Mouse (Mus musculus): ENCODE measurements around the gene Ptma. TPM values are rescaled to one million over a fixed set of nuclear protein-coding genes. Genes with fewer than 3 reads are reported as not detected.

Ptma gene
- polyA plus RNA-seq, 1 experiment: 1,950 TPM

- no peak for TF ChIP-seq POLR2A (IDR thresholded peaks at IDR 0.05; ENCODE audit: insufficient read depth, low read depth, low read length)
- no peak for TF ChIP-seq CTCF (IDR thresholded peaks at IDR 0.05; ENCODE audit: insufficient read depth, low read depth, low read length)
- 37% methylated on average over 7 of the region's 7 CpGs for WGBS
These were observed 4.1 kb upstream of the Ptma start for GRCm38 (mm10) chr1:86522286-86522871.

GRCm38 (mm10) chr1:86523776-86524618, 2.5 kb upstream of the Ptma start:
- 79% methylated on average over 8 of the region's 8 CpGs for WGBS
- Histone ChIP-seq H3K4me3 (ENCODE audit: insufficient read depth, low read depth, low read length) (no peak overlapping the region), H3K27ac (ENCODE audit: insufficient read depth, low read depth, low read length) (peak overlapping the region; percentile 97), H3K4me1 (ENCODE audit: control insufficient read depth, insufficient read depth, low read length) (peaks cover 20% of the 10 kb centered on the region)
- TF ChIP-seq POLR2A (IDR thresholded peaks at IDR 0.05; ENCODE audit: insufficient read depth, low read depth, low read length): no peak
- TF ChIP-seq CTCF (IDR thresholded peaks at IDR 0.05; ENCODE audit: insufficient read depth, low read depth, low read length): no peak

More at GRCm38 (mm10) chr1:86522286-86522871, 4.1 kb upstream of the Ptma start:
- Histone ChIP-seq H3K4me3 (ENCODE audit: insufficient read depth, low read depth, low read length) (no peak overlapping the region), H3K27ac (ENCODE audit: insufficient read depth, low read depth, low read length) (peak overlapping the region; percentile 48), H3K4me1 (ENCODE audit: control insufficient read depth, insufficient read depth, low read length) (peaks cover 20% of the 10 kb centered on the region)

- Histone ChIP-seq H3K4me1 (ENCODE audit: control insufficient read depth, insufficient read depth, low read length) (peaks cover 24% of the 10 kb centered on the region), H3K27ac (ENCODE audit: insufficient read depth, low read depth, low read length) (peak overlapping the region; percentile 100), H3K4me3 (ENCODE audit: insufficient read depth, low read depth, low read length) (peak overlapping the region; percentile 64)
- WGBS: 1% methylated on average over 53 of the region's 53 CpGs
- TF ChIP-seq POLR2A (IDR thresholded peaks at IDR 0.05; ENCODE audit: insufficient read depth, low read depth, low read length) (0 out of 2 replicates have a peak, but pooled peaks have one; percentile 36), CTCF (IDR thresholded peaks at IDR 0.05; ENCODE audit: insufficient read depth, low read depth, low read length) (no peak)
These were observed 1.7 kb upstream of the Ptma start for GRCm38 (mm10) chr1:86524619-86525498.

GRCm38 (mm10) chr1:86525499-86526115, 919 bp upstream of the Ptma start:
- Histone ChIP-seq H3K27ac (ENCODE audit: insufficient read depth, low read depth, low read length) (peak overlapping the region; percentile 100), H3K4me3 (ENCODE audit: insufficient read depth, low read depth, low read length) (peak overlapping the region; percentile 64), H3K4me1 (ENCODE audit: control insufficient read depth, insufficient read depth, low read length) (peaks cover 24% of the 10 kb centered on the region)
- WGBS: under 1% methylated on average over 44 of the region's 44 CpGs
- TF ChIP-seq CTCF (IDR thresholded peaks at IDR 0.05; ENCODE audit: insufficient read depth, low read depth, low read length) (peak; percentile 88), POLR2A (IDR thresholded peaks at IDR 0.05; ENCODE audit: insufficient read depth, low read depth, low read length) (0 out of 2 replicates have a peak, but pooled peaks have one; percentile 7)

GRCm38 (mm10) chr1:86526789-86527598, 468 bp downstream of the Ptma start:
- WGBS: under 1% methylated on average over 111 of the region's 111 CpGs
- peaks cover 27% of the 10 kb centered on the region for H3K4me1 ChIP-seq (ENCODE audit: control insufficient read depth, insufficient read depth, low read length)
- peak overlapping the region; percentile 55 for H3K27ac ChIP-seq (ENCODE audit: insufficient read depth, low read depth, low read length)
- peak overlapping the region; percentile 88 for H3K4me3 ChIP-seq (ENCODE audit: insufficient read depth, low read depth, low read length)
- TF ChIP-seq POLR2A (IDR thresholded peaks at IDR 0.05; ENCODE audit: insufficient read depth, low read depth, low read length) (no peak; the same call in 1 of the 2 replicates), CTCF (IDR thresholded peaks at IDR 0.05; ENCODE audit: insufficient read depth, low read depth, low read length) (no peak; the same call in 1 of the 2 replicates)

- peak overlapping the region; percentile 55 for H3K27ac ChIP-seq (ENCODE audit: insufficient read depth, low read depth, low read length)
- peak overlapping the region; percentile 88 for H3K4me3 ChIP-seq (ENCODE audit: insufficient read depth, low read depth, low read length)
- TF ChIP-seq POLR2A (IDR thresholded peaks at IDR 0.05; ENCODE audit: insufficient read depth, low read depth, low read length) (peak; percentile 23; the same call in 1 of the 2 replicates), CTCF (IDR thresholded peaks at IDR 0.05; ENCODE audit: insufficient read depth, low read depth, low read length) (peak; percentile 91)
- H3K4me1 ChIP-seq (ENCODE audit: control insufficient read depth, insufficient read depth, low read length): peaks cover 19% of the 10 kb centered on the region
- under 1% methylated on average over 89 of the region's 89 CpGs for whole genome bisulfite sequencing
These were observed 1.3 kb downstream of the Ptma start for GRCm38 (mm10) chr1:86527599-86528486.

Data from olfactory bulb, adult 2 months (tissue).